Mouse (Mus musculus): ENCODE results near the gene Terf2. TPM values are rescaled to one million over a fixed set of nuclear protein-coding genes. Genes with fewer than 3 reads are reported as not detected.

Gene Terf2
- total RNA-seq, 2 experiments from 2014 or later, result 10.5 to 13.2 TPM

DNA sequence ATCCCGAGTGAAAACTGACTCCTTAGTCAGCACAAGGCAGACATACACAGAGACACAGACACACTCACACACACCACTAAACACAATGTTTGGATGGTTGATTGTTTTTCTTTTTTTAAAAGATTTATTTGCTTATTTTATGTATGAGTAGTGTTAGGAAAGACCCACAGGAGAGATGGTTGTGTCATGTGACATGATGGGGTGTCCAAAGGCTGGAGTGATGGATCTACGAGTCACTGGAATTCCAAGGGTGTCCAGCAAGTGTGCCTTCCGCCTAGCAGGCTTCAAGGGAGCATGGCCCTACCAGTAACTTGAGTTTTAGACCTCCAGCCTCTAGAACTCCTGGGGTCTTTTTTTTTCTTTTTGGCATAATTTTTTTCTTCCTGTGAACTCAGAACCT lies 67.0 kb downstream of the Terf2 start:
- DNase-seq (ENCODE audit: low spot score), result no peak

GRCm38 (mm10) chr8:107023479-107023878 lies 72.9 kb downstream of the Terf2 start:
- intact Hi-C loops (cut with DNase I), result no loop called here
- DNase-seq (ENCODE audit: low spot score), result no peak

More for the DNA sequence above, 67.0 kb downstream of the Terf2 start:
- intact Hi-C loops (cut with DNase I), result no loop called here

Small RNAs within 50 kb of the gene (microRNA-seq; reads per million reads assigned to microRNA genes)
- gene Mir7075, result 1.1 reads per million

Other genes with a start within 250 kb of the Terf2 start
- gene Has3, start 226.3 kb downstream of the Terf2 start, total RNA-seq (2021), result 1 to 10 TPM; 1.0 to 1.7 TPM
- gene Utp4, start 202.9 kb downstream of the Terf2 start, total RNA-seq (2021), result 10 to 100 TPM; 17.7 to 19.1 TPM
- 10 to 100 TPM; 12.9 to 13.0 TPM for gene Sntb2, start 160.8 kb downstream of the Terf2 start, total RNA-seq (2021)
- 10 to 100 TPM; 62.3 to 67.0 TPM for gene Vps4a, start 65.3 kb downstream of the Terf2 start, total RNA-seq (2021)
- gene Pdf, start 47.9 kb downstream of the Terf2 start, total RNA-seq (2021), result 10 to 100 TPM; 60.1 to 60.8 TPM
- gene Cog8, start 39.9 kb downstream of the Terf2 start, total RNA-seq (2021), result 10 to 100 TPM; 18.2 to 19.2 TPM
- 10 to 100 TPM; 21.1 to 21.2 TPM for gene Nip7, start 39.7 kb downstream of the Terf2 start, total RNA-seq (2021)
- not detected for gene Tmed6, start 30.9 kb downstream of the Terf2 start, total RNA-seq (2021)
- 10 to 100 TPM; 32.8 to 36.6 TPM for gene Cyb5b, start 54.1 kb upstream of the Terf2 start, total RNA-seq (2021)
- 10 to 100 TPM; 24.5 to 27.5 TPM for gene Nfat5, start 196.9 kb upstream of the Terf2 start, total RNA-seq (2021)

Measured in heart, postnatal 25 days (tissue).